Mouse (Mus musculus): ENCODE measurements around the gene Actg2. TPM values are rescaled to one million over a fixed set of nuclear protein-coding genes. Genes with fewer than 3 reads are reported as not detected.
A peak's percentile ranks its signal among the peaks of the same experiment; 100 is the strongest.

The Actg2 gene
- polyA plus RNA-seq, 1 experiment, result 316 TPM

DNA sequence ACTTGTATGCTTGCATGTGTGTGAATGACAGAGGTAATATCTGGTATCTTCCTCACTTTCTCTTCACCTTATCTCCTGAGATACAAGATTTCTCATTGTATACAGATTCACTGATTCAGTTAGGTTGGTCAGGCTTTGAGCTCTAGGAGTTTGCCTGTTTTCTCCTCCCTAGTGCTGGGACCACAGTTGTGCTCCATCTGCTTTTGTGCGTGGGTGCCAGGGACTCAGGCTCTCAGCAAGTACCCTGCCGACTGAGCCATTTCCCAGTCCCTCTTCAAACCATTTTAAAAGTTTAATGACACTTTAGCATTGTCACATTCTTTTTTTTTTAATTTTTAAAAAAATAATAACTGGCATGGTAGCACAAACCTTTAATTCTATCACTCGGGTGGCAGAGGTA, 20.9 kb downstream of the Actg2 start:
- TF ChIP-seq POLR2A (IDR thresholded peaks at IDR 0.05; ENCODE audit: low read depth, low read length) (no peak), CTCF (IDR thresholded peaks at IDR 0.05; ENCODE audit: extremely low read depth, insufficient read length, insufficient replicate concordance, low read depth, low read length) (no peak)
- Histone ChIP-seq H3K4me1 (ENCODE audit: control insufficient read depth, insufficient read depth, insufficient read length, low read length) (no peaks in the 10 kb centered on the region), H3K27me3 (ENCODE audit: control insufficient read depth, insufficient read depth, low read length) (no peaks in the 10 kb centered on the region), H3K4me3 (ENCODE audit: low read depth, low read length) (no peak overlapping the region), H3K27ac (ENCODE audit: insufficient read depth, low read depth, low read length) (no peak overlapping the region), H3K36me3 (ENCODE audit: control insufficient read depth, insufficient read depth, low read length) (no peaks in the 10 kb centered on the region)
- 71% methylated on average over 3 of the region's 3 CpGs for WGBS

DNA sequence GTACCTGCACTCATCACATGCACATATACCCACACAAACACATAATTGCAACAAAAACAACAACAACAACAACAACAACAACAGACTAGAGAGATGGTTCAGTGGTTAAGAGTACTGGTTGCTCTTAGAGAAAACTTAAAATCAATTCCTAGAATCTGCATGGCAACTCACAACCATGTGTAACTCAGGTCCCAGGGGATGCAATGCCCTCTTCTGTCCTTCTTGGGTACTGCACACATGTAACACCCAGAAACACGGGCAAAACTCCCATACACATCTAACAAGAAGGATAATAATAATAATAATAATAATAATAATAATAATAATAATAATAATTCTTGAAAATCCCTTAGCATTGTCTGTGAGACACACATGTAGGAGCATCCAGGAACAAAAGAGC, 23.6 kb downstream of the Actg2 start:
- no peak overlapping the region for H3K4me3 ChIP-seq (ENCODE audit: low read depth, low read length)

GRCm38 (mm10) chr6:83510210-83510609, 25.9 kb downstream of the Actg2 start:
- Histone ChIP-seq H3K27me3 (ENCODE audit: control insufficient read depth, insufficient read depth, low read length) (no peaks in the 10 kb centered on the region), H3K4me3 (ENCODE audit: low read depth, low read length) (no peak overlapping the region), H3K36me3 (ENCODE audit: control insufficient read depth, insufficient read depth, low read length) (no peaks in the 10 kb centered on the region), H3K4me1 (ENCODE audit: control insufficient read depth, insufficient read depth, insufficient read length, low read length) (peaks cover 3% of the 10 kb centered on the region; the same call in 1 of the 2 replicates), H3K27ac (ENCODE audit: insufficient read depth, low read depth, low read length) (no peak overlapping the region)
- TF ChIP-seq POLR2A (IDR thresholded peaks at IDR 0.05; ENCODE audit: low read depth, low read length) (no peak), CTCF (IDR thresholded peaks at IDR 0.05; ENCODE audit: extremely low read depth, insufficient read length, insufficient replicate concordance, low read depth, low read length) (no peak; the same call in 1 of the 2 replicates)
- WGBS, result 63% methylated on average over 2 of the region's 2 CpGs

More for the DNA sequence above, 23.6 kb downstream of the Actg2 start:
- TF ChIP-seq CTCF (IDR thresholded peaks at IDR 0.05; ENCODE audit: extremely low read depth, insufficient read length, insufficient replicate concordance, low read depth, low read length), result 0 out of 2 replicates have a peak, but pooled peaks have one; percentile 16
- no peak for TF ChIP-seq POLR2A (IDR thresholded peaks at IDR 0.05; ENCODE audit: low read depth, low read length)
- 13% methylated on average over 1 of the region's 1 CpGs for WGBS
- Histone ChIP-seq H3K27ac (ENCODE audit: insufficient read depth, low read depth, low read length) (no peak overlapping the region), H3K4me1 (ENCODE audit: control insufficient read depth, insufficient read depth, insufficient read length, low read length) (no peaks in the 10 kb centered on the region), H3K36me3 (ENCODE audit: control insufficient read depth, insufficient read depth, low read length) (no peaks in the 10 kb centered on the region), H3K27me3 (ENCODE audit: control insufficient read depth, insufficient read depth, low read length) (no peaks in the 10 kb centered on the region)

GRCm38 (mm10) chr6:83509442-83509841, 26.6 kb downstream of the Actg2 start:
- H3K36me3 ChIP-seq (ENCODE audit: control insufficient read depth, insufficient read depth, low read length), result no peaks in the 10 kb centered on the region
- WGBS, result 40% methylated on average over 8 of the region's 8 CpGs
- no peak overlapping the region for H3K27ac ChIP-seq (ENCODE audit: insufficient read depth, low read depth, low read length)
- TF ChIP-seq CTCF (IDR thresholded peaks at IDR 0.05; ENCODE audit: extremely low read depth, insufficient read length, insufficient replicate concordance, low read depth, low read length), result 0 out of 2 replicates have a peak, but pooled peaks have one; percentile 19
- no peak for TF ChIP-seq POLR2A (IDR thresholded peaks at IDR 0.05; ENCODE audit: low read depth, low read length)
- H3K4me3 ChIP-seq (ENCODE audit: low read depth, low read length), result no peak overlapping the region
- peaks cover 3% of the 10 kb centered on the region; the same call in 1 of the 2 replicates for H3K4me1 ChIP-seq (ENCODE audit: control insufficient read depth, insufficient read depth, insufficient read length, low read length)
- no peaks in the 10 kb centered on the region for H3K27me3 ChIP-seq (ENCODE audit: control insufficient read depth, insufficient read depth, low read length)

- H3K27ac ChIP-seq (ENCODE audit: insufficient read depth, low read depth, low read length), result peak overlapping the region; percentile 36
- peaks cover 5% of the 10 kb centered on the region; the same call in 1 of the 2 replicates for H3K4me1 ChIP-seq (ENCODE audit: control insufficient read depth, insufficient read depth, insufficient read length, low read length)
- 8% methylated on average over 6 of the region's 6 CpGs for WGBS
- no peaks in the 10 kb centered on the region for H3K36me3 ChIP-seq (ENCODE audit: control insufficient read depth, insufficient read depth, low read length)
- TF ChIP-seq CTCF (IDR thresholded peaks at IDR 0.05; ENCODE audit: extremely low read depth, insufficient read length, insufficient replicate concordance, low read depth, low read length) (no peak), POLR2A (IDR thresholded peaks at IDR 0.05; ENCODE audit: low read depth, low read length) (no peak)
- 0 out of 2 replicates have a peak overlapping the region, but pooled peaks have one; percentile 3 for H3K4me3 ChIP-seq (ENCODE audit: low read depth, low read length)
- no peaks in the 10 kb centered on the region for H3K27me3 ChIP-seq (ENCODE audit: control insufficient read depth, insufficient read depth, low read length)
Measured at GRCm38 (mm10) chr6:83507168-83507546, 28.9 kb downstream of the Actg2 start.

DNA sequence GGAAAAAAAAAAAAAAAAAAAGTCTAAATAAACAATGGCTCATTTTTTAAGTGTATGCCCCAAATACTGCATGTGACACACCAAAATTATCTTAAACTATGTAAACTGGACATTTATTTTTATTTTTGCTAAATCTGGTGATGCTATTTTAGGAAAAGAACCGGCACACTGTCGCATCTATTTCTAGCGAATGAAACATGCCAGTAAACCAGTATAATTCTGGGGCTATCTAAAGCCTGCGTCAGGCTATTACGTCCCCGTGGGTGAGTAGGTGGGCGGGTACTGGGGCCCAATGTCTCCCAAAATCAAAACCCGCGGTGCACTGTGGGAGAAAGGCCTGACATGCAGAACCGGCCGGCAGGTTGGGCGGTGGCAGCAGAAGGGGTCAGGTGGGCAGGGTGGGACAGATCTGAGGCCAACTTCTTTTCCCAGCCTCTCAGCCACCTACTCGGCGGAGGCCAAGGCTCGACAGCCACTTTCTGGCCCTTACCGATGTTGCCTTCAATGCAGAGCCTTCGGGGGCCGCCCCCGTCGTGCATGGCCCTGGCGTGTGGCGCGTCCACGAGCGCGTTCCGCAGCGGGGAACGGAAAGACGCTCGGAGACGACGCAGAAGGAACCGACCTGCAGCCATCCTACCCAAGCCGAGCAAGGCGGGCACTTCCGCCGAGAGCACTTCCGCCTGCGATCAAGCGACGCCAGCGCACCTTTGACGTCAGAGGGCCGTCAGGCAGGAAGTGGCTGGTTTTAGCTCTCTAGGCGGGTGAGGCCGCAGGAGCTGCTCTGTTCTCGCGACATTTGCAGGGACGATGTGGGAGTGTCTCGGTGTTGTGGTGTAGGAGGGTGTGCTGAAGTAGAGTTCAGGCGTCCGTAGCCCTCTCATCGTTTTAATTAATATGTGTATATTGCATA, 29.6 kb downstream of the Actg2 start, which contains the start of gene Dguok:
Gene Dguok, minus strand, starts transcription at position 712 of the 910 bp plus-strand sequence.
- under 1% methylated on average over 54 of the region's 54 CpGs for WGBS
- Histone ChIP-seq H3K27ac (ENCODE audit: insufficient read depth, low read depth, low read length) (peak within 1 kb of the TSS; percentile 92), H3K4me3 (ENCODE audit: low read depth, low read length) (peak within 1 kb of the TSS; percentile 75), H3K4me1 (ENCODE audit: control insufficient read depth, insufficient read depth, insufficient read length, low read length) (peaks cover 5% of the 10 kb centered on the region; the same call in 1 of the 2 replicates), H3K27me3 (ENCODE audit: control insufficient read depth, insufficient read depth, low read length) (no peaks in the 10 kb centered on the region), H3K36me3 (ENCODE audit: control insufficient read depth, insufficient read depth, low read length) (no peaks in the 10 kb centered on the region)
- TF ChIP-seq CTCF (IDR thresholded peaks at IDR 0.05; ENCODE audit: extremely low read depth, insufficient read length, insufficient replicate concordance, low read depth, low read length) (no peak), POLR2A (IDR thresholded peaks at IDR 0.05; ENCODE audit: low read depth, low read length) (peak; percentile 89)

- H3K4me3 ChIP-seq (ENCODE audit: low read depth, low read length), result no peak overlapping the region
- no peaks in the 10 kb centered on the region for H3K36me3 ChIP-seq (ENCODE audit: control insufficient read depth, insufficient read depth, low read length)
- no peak overlapping the region for H3K27ac ChIP-seq (ENCODE audit: insufficient read depth, low read depth, low read length)
- WGBS, result 85% methylated on average over 4 of the region's 4 CpGs
- peaks cover 5% of the 10 kb centered on the region; the same call in 1 of the 2 replicates for H3K4me1 ChIP-seq (ENCODE audit: control insufficient read depth, insufficient read depth, insufficient read length, low read length)
- no peak for TF ChIP-seq CTCF (IDR thresholded peaks at IDR 0.05; ENCODE audit: extremely low read depth, insufficient read length, insufficient replicate concordance, low read depth, low read length)
- no peak for TF ChIP-seq POLR2A (IDR thresholded peaks at IDR 0.05; ENCODE audit: low read depth, low read length)
- no peaks in the 10 kb centered on the region for H3K27me3 ChIP-seq (ENCODE audit: control insufficient read depth, insufficient read depth, low read length)
Measured at GRCm38 (mm10) chr6:83505554-83505953, 30.5 kb downstream of the Actg2 start.
